Mouse (Mus musculus) urinary bladder, postnatal 10 days (tissue): Measurements from ENCODE around the gene 1700123K08Rik.
"Not testable (repeated sequence)": the region's sequence is repeated elsewhere in the genome, so short reads cannot be mapped to it uniquely, and the experiment has no call there.

Source experiments
- DNase-seq: peaks from one replicate; pipeline ENCODE4 v3.0.0; 2022; ENCODE audit warnings: low spot score

Gene 1700123K08Rik

DNA sequence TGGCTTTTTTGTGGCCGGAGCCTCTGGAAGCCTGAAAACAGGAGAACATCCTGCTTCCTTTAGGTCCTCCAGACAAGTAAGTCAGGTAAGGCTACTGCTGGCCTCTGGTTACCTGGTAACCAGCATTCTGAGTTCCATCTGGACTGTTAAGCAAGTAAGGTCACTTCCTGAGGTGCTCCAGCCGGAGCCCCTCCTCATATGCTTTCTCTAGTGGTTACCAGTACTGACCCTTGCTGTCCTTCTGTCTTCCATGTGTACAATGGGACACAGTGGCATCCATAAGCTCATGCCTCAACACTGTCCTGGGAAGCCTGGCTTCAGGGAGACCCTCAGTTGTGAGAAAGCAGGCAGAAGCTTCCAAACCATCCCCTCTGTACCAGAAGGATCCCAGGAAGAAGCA, at the start of gene 1700123K08Rik:
Gene 1700123K08Rik, minus strand, starts transcription at position 101 of the 400 bp plus-strand sequence.
- DNase-seq = not testable (repeated sequence)

- no peak for DNase-seq
These were observed 22.9 kb upstream of the 1700123K08Rik start for GRCm38 (mm10) chr5:138587396-138587795.

DNA sequence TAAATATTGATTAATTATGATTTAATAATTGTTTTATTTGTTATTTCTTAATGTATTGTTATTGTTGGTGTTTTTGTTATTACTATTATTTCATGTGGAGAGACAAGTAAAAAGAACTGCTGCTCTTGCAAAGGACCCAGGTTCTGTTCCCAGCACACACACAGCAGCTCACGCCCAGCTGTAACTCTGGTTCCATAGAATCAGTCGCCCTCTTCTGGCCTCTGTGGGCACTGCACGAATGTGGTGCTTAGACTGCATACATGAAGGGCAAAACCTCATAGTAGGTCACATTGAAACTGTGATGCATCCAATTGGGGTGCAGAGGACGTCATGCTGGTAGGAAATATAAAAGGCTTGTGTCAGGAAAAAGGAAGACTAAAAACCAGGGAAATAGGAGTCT, 7.1 kb upstream of the 1700123K08Rik start:
- no peak for DNase-seq

GRCm38 (mm10) chr5:138552718-138553117, 11.8 kb downstream of the 1700123K08Rik start:
- no peak for DNase-seq

GRCm38 (mm10) chr5:138532491-138532890, 32.0 kb downstream of the 1700123K08Rik start:
- DNase-seq = no peak
